Mouse (Mus musculus): ENCODE results near the gene Map9.
A peak's percentile ranks its signal among the peaks of the same experiment; 100 is the strongest.
"Not testable (repeated sequence)": the region's sequence is repeated elsewhere in the genome, so short reads cannot be mapped to it uniquely, and the experiment has no call there.

Map9 gene

DNA sequence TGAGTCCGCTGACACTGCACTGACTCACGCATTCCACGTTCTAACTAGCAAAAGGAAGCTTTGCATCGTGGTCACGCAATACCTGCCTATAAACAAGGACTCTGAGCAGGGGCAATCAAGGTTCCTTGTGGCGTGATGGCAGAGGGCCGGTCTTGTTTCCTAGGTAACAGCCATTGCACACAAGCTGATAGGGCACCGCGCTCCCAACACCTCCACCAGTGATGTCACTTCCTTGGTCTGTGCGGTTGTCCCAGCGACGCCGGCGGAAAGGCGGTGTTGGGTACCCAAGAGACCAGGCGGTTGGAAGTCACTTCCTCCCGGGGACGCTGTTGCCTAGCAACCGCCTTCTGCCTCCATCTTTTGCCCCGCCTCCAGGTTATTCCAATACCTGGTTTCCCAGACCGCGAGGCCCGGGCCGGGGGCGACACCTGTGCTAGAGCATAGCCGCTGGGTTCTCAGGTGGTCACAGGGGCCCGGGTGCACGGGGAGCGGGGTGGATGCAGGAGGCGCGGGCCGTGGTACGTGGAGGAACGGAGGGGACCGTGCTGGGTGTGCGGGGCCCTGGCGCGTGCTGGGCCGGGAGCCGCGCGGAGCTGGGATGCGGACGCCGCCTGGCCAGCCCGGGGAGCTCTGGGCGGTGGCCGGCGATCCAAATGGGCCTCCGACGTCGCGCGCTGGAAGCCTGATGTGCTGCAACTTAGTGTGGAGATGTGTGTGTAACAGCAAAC lies at the start of gene Map9:
Gene Map9 (plus strand): TSS at position 248 of the 728 bp plus-strand sequence.
- peak; percentile 98 for DNase-seq

DNA sequence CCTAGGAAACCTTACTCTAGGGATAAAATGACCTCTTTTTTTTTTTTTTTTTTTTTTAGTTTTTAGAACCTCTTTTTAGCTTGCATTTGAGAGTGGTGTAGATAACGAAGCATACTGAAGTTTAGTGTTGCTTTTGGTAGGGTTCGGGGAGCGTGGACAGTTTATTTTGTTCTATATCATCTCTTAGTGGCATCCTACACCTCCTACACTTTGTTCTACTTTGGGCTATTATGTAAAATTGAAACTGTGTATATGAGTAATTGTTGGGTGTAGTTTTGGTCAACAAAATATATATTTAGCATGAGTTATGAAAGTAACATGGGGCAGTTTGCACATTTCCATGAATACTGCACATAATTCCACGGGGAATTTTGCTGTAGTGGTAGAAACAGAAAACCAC lies 42.1 kb upstream of the Map9 start:
- no peak for DNase-seq

DNA sequence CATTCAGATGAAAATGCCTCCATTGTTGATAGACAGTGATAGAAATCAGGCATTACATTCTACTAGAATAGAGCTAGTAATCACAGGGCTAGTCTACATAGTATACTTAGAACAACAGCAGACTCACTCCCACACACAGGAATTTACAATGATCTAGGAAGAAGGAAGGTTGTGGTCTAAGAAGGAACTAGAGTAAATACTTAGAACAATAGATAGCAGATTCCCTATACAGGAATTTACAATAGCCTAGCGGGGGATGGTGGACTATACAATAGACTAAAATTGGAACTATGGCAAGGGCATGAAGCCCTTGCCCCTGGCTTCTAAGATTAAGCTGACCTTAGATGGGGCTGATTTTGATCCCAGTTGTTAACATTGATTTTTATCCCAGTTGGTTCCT lies 31.1 kb upstream of the Map9 start:
- not testable (repeated sequence) for DNase-seq

DNA sequence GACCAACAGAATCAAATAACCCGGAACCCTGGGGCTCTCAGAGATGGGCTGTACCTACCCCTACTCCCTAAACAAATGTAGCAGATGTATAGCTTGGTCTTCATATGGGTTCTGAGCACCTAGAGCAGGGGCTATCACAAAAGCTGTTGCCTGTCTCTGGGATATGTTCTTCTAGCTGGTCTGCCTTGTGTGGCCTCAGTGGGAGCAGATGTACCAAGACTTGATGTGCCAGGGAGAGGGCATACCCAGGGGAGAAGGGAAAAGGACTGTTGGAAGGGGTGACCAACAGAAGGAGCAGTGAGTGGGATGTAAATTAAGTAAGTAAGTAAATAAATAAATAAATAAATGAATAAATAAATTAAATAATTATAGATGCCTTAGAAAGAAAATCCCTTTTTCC lies 25.8 kb upstream of the Map9 start:
- no peak for DNase-seq

DNA sequence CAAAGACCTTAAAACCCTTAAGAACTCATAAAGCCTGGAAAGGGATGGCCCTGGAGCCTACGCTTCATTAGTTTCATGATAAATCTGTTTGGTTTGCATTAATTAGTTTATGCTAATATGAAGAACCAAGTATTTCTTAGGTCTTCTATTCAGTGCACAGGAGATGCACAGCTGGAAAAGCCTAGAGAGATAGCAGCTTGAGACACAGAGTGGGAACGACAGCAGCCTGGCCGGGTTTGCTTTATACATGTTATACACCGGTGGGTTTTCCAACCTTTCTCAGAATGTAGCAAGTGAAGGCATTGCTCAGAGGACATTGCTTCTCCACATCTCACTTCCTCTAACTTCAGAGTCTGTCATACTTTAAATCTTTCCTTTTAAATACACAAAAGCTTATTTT lies 25.3 kb upstream of the Map9 start:
- no peak for DNase-seq

DNA sequence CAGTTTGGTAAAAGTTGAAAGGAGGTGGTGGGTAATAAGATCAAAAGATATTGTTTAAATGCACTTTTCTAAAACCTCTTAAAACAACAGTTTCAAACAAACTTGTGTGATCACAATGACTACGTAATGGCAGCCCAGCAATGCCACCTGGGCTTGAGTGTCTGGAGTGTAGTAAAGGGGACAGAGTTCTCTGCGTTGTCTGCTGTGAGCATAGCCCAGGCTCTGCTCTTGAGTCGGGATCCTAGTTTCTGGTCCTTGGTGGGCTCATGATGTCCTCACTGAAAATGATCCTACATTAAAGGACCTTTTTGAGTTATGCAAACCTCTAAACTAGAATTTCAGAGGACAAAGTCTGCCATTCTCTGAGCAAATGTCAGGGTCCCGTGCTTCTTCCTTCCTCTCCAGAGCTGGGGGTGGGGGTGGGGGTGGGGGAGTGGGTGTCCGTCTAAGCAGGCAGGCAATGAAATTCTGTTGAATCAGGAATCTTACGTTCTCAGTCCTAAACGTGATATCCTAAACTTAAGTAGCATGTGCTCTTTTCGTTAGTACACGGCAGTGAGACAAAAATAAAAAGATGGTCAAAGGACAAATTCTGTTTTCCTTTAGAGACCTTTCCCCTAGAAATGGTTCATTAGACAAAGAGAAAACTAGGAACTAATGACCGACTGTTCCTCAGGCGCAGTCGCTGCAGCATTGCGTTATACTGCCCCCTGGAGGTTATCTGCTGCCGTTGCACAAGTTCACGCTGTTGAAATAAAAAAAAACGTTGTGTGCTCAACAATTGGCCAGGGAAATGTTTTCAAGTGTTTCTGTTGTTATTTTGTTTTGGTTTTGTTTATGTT lies 24.5 kb upstream of the Map9 start:
- DNase-seq = peak; percentile 81

DNA sequence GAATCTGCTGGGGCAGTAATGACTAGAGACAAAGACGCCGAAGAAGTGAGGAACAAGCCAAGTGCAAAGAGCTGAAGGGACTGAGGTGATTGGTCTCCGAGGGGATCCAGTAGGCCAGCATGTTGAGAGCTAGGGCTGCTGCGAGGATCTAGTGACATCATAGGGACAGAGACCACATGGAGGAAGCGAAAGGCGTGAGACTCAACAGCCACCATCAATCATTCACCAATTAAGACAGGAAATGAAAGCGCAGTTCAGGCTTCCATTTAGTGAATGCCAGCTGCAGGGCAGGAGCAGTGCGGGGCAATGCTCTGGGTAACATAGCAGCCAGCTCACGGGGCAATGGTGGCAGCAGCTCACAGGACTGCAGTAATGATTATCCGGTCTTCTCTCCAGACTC lies 17.7 kb upstream of the Map9 start:
- DNase-seq = no peak

DNA sequence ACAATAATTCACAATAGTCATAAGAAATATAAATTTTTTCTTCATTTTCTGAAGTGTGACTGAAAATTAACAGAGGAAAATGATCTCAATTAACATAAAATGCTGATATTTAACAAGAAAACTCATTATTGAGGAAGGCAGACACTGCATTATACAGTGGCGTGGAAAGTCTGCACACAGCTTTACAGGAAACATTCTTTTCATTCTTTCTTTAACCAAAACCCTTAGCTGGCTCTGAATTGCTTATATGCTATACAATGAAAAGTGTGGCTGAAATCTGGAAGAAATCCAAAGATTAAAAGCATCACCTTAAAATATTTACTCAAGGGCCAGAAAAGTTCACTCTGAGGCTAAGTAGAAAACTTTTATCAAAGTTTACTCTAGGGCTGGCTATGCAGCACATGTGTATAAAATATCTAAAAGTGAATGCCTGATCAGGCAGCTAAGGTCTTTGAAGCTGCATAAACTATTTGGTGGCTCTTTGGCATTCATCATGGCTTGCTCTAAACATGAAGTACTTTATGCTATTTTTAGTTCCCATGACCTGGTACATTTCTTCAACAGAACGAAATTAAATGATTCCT lies 9.5 kb upstream of the Map9 start:
- DNase-seq = no peak

DNA sequence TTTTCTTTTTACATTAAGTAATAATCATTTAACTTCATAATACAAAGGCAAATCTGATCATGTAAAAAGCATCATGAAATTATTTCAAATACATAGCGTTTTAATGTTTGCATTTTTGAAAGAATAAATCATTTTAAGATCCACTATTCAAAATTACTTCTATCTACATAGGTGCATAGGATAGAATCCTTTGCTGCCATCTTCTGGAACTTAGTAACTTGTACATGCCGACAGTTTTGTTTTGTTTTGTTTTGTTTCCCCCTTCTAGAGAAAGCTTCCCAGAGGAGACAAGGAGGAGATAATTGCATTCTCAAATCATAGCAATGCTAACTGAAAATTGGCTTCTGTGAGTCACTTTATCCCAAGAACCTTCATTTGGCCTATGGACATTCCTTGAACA lies 7.5 kb upstream of the Map9 start:
- DNase-seq = no peak

DNA sequence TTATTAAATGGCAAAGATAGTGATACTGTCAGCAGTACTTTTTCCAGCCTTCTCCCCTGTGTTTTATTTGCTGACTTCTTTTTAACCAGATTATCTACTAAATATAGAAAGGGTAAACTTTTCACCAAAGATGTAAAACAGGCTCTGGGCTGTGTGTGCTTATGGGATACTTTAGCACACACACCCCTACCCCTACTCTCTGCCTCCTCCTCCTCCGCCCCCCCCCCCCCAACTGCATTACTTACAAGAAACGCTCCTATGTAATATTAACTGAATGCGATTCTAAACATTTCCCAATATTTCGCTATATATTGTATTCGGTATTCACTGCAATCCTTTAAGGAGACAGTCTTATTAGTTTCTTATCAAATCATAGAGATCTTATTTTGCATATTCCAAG lies 504 bp upstream of the Map9 start:
- no peak for DNase-seq

DNA sequence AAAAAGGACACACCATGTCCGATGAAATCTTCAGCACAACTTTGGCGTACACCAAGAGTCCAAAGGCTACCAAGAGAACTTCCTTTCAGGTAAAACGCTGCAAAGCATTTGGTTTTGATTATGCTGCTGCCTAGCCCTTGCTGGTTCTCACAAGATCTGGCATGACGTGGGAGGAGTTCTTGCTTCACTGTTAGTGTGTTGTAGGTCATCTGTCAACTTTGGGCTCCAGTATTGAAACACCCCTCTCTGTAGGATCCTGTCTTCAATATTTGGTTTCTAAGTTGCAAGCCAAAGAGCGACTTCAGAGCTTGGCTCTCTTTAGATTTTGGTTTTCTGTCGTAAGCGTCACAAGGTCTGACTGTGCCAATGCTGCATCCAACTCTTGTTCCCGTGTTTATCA lies 1.2 kb downstream of the Map9 start:
- DNase-seq = no peak

DNA sequence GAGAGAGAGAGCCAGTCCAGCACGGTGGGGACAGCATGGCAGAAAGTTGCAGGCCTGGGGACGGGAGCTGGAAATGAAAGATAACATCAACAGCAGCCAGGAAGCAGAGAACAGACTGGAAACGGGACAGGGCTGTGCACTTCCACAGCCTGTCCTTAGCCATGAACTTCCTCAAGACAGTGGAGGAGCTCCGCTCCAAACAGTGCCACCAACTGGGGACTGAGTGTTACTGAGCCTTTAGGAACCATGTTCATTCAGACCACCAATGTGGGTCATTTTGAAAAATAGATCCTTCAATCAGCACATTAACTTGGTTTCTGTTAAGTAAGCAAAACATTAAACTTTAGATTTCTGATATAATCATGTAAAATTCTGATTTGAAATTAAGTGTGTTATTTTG lies 4.6 kb downstream of the Map9 start:
- DNase-seq = peak; percentile 48

DNA sequence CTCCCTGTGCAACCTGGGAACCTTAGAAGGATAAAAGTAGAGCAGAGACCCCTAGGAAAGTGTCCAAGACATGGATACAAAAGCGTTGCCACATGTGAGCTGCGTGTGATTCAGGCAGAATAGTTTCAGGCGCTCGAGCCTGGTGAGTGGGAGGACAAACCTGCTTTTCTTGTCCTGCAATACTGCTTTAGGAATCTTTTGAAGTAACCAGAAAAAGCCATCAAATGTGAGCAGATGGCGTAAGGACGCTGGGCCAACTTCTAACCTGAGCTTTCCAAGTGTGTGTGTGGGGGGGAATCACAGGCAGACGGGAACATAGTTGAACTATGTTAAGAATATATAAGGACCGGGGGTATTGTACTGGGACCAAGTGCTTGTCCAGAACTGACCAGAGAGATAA lies 6.7 kb downstream of the Map9 start:
- DNase-seq = no peak

DNA sequence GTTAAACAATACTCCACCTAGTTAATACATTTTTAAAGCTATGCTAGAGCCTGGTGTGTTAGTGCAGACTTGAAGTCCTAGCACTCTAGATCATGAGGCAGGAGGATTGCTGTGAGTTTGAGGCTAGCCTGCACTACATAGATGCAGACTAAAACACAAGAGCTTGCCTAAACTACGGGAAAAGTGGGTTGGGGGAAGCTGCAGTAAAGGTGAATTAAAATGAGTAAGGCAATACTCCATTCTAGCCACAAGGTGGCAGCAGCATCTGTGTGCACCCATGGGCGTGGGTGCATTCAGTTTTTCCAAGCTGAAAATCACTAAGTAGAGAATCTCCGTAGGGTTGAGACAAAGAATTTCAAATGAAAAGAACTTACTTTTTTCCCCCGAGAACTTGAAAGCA lies 7.1 kb downstream of the Map9 start:
- DNase-seq = peak; percentile 22

DNA sequence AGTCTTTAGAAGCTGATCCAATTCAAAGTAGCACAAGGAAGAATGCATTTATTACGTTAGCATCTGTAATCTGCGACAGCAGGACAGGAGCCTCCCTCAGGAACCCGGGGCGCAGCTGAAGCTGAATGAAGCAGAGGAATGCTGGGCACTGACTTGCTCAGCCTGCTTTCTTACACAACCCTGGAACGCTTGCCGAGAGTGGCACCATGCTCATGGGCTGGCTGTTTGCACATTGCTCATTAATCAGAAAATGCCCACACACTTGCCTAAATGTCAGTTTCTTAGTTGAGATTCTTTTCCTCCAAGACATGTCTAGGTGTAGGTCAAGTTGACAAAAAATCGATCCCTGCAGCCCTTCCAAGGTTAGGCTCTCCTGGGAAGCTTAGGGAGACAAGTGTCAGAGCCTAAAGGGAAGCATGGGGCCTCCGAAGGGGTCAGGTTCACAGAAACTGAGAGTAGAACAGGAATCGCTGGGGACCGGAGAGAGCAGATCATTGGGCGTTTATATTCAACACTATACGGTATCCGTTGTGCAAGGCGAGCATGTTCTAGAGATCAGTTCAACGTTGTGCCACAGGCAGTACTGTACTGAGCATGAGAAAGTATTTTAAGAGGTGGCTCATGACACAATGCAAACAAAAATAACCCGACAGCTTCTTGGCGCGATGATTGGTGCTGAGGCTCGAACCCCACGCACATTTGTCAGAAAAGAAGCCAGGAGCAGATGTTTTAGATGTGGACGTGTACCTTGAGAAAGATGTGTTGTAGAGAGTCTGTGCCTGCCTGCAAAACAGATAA lies 11.4 kb downstream of the Map9 start:
- DNase-seq = no peak

DNA sequence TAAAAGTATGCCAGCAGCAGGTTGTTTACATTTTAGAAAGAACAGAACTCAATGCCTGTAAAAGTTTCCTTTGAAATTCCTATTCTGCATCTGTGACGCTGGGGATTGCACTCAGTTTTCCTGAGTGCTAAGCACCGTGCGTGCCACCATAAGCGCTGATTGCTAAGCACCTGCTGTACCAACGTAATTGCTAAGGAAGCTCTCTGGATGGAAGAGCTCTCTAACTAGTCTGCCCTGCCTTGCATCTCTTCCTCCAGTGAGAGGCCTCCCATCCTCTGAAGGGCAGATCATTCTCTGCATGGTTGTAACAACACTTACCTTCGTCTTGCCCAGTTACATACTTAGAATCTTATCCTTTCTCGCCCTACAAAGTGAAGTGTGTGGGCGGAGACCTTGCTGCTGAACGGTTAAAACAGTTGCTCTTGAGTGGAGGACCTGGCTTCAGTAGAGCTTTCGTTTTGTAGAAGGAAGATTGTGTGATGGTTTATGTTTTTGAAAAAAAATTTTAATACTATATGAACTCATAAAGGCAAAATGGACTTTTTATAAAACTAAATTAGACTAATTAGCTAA lies 12.7 kb downstream of the Map9 start:
- no peak for DNase-seq

DNA sequence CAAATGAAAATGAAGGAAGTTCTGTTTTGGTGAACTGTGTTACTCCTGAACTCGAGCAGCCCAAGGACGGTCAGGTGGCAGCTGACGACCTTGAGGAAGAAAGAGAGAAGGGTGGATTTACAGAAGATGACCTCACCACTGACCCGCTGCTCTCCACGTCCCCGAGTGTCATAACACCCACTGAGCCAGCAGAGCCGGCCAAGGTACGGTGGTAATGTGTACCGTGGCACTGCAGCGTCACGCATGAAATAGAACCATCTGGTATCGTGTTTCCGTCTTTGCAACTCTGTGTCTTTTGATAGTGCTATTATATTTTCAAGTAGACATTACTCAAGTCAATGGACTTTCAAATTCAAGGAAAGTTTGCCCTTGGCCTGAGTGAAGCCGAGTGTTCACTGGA lies 19.1 kb downstream of the Map9 start:
- no peak for DNase-seq

DNA sequence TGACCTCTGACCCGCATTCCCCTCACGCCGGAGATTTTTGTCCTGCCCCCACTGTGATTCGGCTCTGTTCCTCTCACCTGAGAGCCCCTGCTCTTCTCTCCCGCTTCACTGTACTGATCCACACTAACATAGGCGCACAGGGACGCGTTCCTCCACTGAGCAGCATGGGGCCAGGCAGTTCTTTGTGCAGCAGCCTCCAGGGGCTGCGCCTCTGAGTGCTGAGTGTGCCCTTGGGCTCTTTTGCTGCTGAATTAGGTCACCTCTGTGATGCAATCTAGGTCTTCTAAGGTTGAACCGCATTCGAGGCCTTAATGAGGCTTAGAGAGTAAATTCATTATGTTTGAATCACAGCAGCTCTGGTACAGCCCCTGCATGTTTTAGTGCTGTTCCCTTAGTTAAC lies 24.5 kb downstream of the Map9 start:
- no peak for DNase-seq

DNA sequence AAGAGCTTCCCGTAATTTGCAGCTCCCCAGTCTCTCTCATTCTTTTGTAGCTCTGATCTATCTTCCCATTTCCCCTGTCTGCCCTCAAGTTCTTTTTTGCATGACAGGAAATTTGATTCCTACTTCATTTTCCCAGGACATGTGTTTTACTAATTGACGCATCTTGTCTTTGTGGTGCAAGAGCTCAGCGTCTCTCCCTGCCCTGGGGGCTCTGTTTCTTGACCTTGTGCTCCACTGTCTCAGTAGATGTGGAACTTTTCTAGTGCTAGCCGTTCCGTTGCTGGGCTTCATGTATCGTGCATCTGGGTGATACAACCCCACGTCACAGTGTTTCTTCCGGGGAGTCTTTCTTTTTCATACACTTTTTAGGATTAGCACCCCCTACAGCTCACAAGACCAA lies 27.2 kb downstream of the Map9 start:
- DNase-seq = no peak

DNA sequence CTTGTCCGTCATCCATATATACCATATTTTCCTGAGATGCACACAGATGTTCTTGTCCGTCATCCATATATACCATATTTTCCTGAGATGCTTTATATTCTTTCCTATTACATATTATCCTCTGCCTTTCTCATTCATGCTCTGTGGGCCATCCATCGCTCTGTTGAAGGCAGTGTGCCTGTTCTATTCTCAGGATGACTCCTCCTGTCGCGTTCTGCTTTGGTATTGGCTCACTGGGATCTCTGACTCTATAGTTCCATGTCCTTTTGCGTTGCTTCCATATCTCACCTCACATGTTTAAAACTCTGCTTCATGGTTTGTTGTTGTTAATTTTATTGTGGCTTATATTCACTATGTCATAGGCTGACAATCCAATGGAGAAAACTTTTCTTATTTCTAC lies 48.0 kb downstream of the Map9 start:
- no peak for DNase-seq

DNA sequence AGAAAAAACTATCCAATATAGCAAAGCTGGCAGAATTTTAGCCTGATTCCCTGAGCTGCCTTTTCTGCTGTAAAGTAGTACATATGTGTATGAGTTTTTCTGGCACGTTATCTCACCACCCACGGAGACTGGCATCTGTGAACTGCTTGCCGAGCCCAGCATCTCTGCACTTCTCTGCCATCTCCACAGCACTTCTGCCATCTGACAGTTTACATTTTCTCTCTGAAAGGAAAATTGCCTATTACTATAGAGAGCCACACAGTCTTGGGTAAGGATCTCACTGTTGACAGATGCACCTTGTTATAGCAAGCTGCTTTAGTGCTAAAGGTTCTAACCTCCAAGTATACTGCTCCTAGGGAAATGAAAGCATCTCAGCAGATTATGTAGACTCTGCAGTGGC lies 48.5 kb downstream of the Map9 start:
- DNase-seq = no peak

DNA sequence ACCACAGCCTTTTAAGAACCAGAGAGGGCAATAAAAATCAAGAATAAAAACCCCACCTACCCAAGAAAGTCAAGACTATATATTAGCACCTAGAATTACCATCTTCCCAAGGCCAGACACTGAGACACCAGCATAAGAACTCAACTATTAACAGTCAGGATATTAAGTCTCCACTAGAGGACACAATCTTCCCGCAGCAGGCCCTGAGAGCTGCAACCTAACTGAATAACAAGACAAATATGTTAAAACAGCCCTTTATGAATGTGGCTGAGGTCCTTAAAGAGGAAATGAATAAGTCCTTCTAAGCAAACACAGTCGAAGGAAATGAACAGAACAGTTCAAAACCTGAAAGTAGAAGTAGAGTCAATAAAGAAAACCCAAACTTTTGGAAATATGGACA lies 49.6 kb downstream of the Map9 start:
- no peak for DNase-seq

DNA sequence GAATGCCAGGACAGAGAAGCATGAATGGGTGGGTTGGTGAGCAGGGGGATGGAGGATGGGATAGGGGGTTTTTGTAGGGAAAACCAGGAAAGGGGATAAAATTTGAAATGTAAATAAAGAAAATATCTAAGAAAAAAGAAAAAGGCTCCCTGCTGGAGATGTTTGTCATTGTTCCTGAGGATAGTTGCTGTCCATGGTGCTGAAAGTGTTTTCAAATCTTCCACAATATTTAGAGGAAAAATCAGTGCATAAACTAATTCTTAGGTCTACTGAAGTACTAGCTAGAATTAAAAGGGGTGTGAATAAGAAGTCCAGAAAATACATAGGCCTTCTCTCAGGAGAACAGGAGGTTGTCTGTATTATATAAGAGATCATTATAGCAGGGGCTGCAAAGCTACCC lies 54.6 kb downstream of the Map9 start:
- DNase-seq = peak; percentile 24

Measured in kidney, postnatal 10 days (tissue).